ENCODE assay signal across 7 mouse cellular contexts in the genomic region with DNA sequence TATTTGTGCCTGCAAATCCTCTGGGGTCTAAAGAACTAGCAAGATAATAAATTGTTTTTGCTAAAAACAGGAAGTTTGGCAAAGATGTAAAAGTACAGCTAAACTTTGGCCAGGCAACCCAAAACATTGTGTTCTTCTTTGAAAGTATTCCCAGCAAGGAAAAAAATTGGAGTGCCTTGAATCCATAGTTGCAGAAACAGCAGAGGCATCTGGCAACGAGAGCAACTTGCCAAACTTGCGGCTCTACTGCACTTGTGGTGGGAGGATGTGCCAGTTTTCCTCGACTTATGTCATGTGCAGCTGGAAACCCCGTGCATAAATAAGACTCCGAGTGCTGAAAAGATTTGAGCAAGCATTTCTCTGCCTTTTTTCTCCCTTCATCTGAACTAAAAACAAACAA.
DNase-seq lines count a peak whose midpoint lies in the region; ATAC-seq lines count a peak whose summit lies in the region.

No protein-coding gene starts in this region.

- H3K4me3 ChIP-seq in limb, embryonic 15.5 days = no peak overlapping the region

- no peak for ATAC-seq in limb, embryonic 15.5 days (ENCODE audit: insufficient number of reproducible peaks, low FRiP score, low TSS enrichment, low read depth)
- ATAC-seq in megakaryocyte-erythroid progenitor cell, adult 5-6 weeks (replicated peaks; ENCODE audit: low FRiP score, low TSS enrichment, poor library complexity, severe bottlenecking) = no peak

- peaks cover 8% of the 10 kb centered on the region for H3K4me1 ChIP-seq in limb, embryonic 15.5 days

- peak; percentile 65 for DNase-seq in Muller cell, postnatal 12 days (ENCODE audit: inconsistent ontology term)
- peak; percentile 40 for DNase-seq in adipocyte (ENCODE audit: low spot score)
- peak; percentile 8 to 30 for DNase-seq in frontal cortex, postnatal 25 days (ENCODE audit: low spot score in 2 of 2)
- peak; percentile 56 for DNase-seq in kidney, postnatal 10 days
- peak; percentile 74 for DNase-seq in telencephalon, adult 2 months (ENCODE audit: low read depth, low spot score)

- H3K9ac ChIP-seq in limb, embryonic 15.5 days = no peak overlapping the region

- no peaks in the 10 kb centered on the region for H3K27me3 ChIP-seq in limb, embryonic 15.5 days

- no peak overlapping the region for H3K4me2 ChIP-seq in limb, embryonic 15.5 days

- 17% methylated on average over 5 of the region's 5 CpGs for WGBS in limb, embryonic 15.5 days

- no peaks in the 10 kb centered on the region for H3K9me3 ChIP-seq in limb, embryonic 15.5 days

- no peaks in the 10 kb centered on the region for H3K36me3 ChIP-seq in limb, embryonic 15.5 days

- H3K27ac ChIP-seq in limb, embryonic 15.5 days = peak overlapping the region; percentile 38; the same call in 1 of the 2 replicates

Comparison
In these comparisons a context has a peak if more than half of its experiments do, and no peak if none do; other contexts are left out.
1. DNase-seq: peak in every context shown above with its lines; median percentile 74 in telencephalon, adult 2 months; 65 in Muller cell, postnatal 12 days; 56 in kidney, postnatal 10 days; 40 in adipocyte; 19 in frontal cortex, postnatal 25 days.